Mouse (Mus musculus) liver, embryonic 13.5 days (tissue): ENCODE results near the gene Slc6a15. TPM values are rescaled to one million over a fixed set of nuclear protein-coding genes. Genes with fewer than 3 reads are reported as not detected.

Experiments
- ATAC-seq: fragments of 200-750 bp; cut with Nextera tagmentation; 2 replicates; pipeline ENCODE4 v1.8.0; 2017; ENCODE audit warnings: low read depth, mild to moderate bottlenecking, moderate number of reproducible peaks, moderate library complexity
- DNase-seq: peaks from one replicate; pipeline ENCODE4 v3.0.0; 2022
- H3K27ac ChIP-seq: fragments of 300-500 bp; sonication (generic); 2 replicates; pipeline ENCODE4 v1.5.1; 2015; ENCODE audit warnings: moderate library complexity, mild to moderate bottlenecking, inconsistent platforms
- H3K27me3 ChIP-seq: fragments of 300-500 bp; sonication (generic); 2 replicates; pipeline ENCODE4 v1.6.1; 2015; ENCODE audit warnings: mild to moderate bottlenecking, inconsistent platforms
- H3K36me3 ChIP-seq: fragments of 300-500 bp; sonication (generic); 2 replicates; pipeline ENCODE4 v1.6.1; 2015; ENCODE audit warnings: mild to moderate bottlenecking, inconsistent platforms
- H3K4me1 ChIP-seq: fragments of 300-500 bp; sonication (generic); replicated peaks from 2 replicates; pipeline ENCODE4 v1.6.1; 2015; ENCODE audit warnings: inconsistent platforms
- H3K4me2 ChIP-seq: fragments of 300-500 bp; sonication (generic); 2 replicates; pipeline ENCODE4 v1.6.1; 2015; ENCODE audit warnings: inconsistent platforms, mild to moderate bottlenecking, moderate library complexity
- H3K4me3 ChIP-seq: fragments of 300-500 bp; sonication (generic); replicated peaks from 2 replicates; pipeline ENCODE4 v1.5.1; 2015; ENCODE audit warnings: mild to moderate bottlenecking, inconsistent platforms
- H3K9ac ChIP-seq: fragments of 300-500 bp; sonication (generic); 2 replicates; pipeline ENCODE4 v1.6.1; 2015; ENCODE audit warnings: mild to moderate bottlenecking, inconsistent platforms
- H3K9me3 ChIP-seq: fragments of 300-500 bp; sonication (generic); replicated peaks from 2 replicates; pipeline ENCODE4 v1.6.1; 2016; ENCODE audit warnings: inconsistent platforms
- WGBS: fragments of 180-500 bp; shearing (Covaris S2); methylation state at CpG from one replicate; pipeline ENCODE4 v1.1.7; 2015; ENCODE audit not compliant: insufficient replicate concordance; 5-methylcytosine and 5-hydroxymethylcytosine counted together
- polyA plus RNA-seq: library from polyadenylated mRNA; unstranded; fragments of >200 nt; fragmentation: Nextera tagmentation; extraction: Ambion mirVana; gene quantifications from 2 replicates; pipeline ENCODE4 v1.2.1, GENCODE M21; 2015

Slc6a15 gene
- 0.21 and 0.29 TPM in 2 replicates for polyA plus RNA-seq

DNA sequence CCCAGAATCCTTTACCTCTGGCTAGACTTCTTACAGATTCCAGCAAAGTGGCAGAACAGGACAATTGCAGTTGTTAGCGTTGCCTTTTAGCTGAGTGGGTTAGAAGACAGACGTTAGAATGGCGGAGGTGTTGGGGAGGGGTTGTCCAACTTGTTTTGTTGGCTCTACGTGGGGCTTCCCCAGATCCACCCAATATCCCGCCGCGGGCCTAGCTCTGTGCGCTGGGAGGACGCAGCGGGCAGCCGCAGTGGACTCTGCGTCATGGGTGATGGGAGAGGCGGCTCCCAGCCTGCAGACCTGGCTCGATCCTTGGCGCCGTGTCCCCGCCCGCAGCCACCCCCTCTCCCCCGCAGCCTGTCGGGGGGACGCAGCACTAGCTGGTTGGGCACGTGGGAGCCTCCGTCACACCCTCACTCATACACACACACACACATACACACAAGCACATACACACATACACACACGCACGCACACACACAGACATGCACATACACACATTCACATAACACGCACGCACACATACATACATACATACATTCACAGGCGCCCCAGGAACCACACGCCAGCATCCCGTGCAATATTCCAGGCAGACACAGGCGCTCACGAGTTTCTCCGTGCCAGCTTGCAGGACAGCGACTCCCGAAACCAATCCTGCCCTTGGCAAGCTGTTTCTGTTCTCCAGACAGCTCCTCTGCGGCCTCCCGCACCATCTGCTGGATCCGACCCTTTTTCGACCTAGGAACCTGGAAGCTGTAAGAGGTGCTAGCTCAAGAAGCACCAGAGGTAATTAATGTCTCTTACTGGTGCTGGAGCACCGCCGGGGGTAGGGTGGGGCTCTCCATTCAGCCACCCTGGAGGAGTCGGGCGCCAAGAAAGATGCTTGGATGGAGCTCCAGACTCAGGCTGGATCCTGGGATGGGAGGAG is at the start of gene Slc6a15:
Gene Slc6a15, plus strand, starts transcription at position 413 of the 925 bp plus-strand sequence.
- peak within 1 kb of the TSS; percentile 64 for H3K4me2 ChIP-seq
- no peak within 1 kb of the TSS for H3K27ac ChIP-seq
- peaks cover 24% of the 10 kb centered on the region for H3K27me3 ChIP-seq
- ATAC-seq (0 out of 2 replicates have a peak, but pooled peaks have one; percentile 12), DNase-seq (no peak)
- H3K9me3 ChIP-seq = no peaks in the 10 kb centered on the region
- no peaks in the 10 kb centered on the region for H3K36me3 ChIP-seq
- peak within 1 kb of the TSS; percentile 49 for H3K4me3 ChIP-seq
- H3K4me1 ChIP-seq = peaks cover 16% of the 10 kb centered on the region
- 2% methylated on average over 42 of the region's 43 CpGs for WGBS
- no peak within 1 kb of the TSS for H3K9ac ChIP-seq

- Histone ChIP-seq H3K36me3 (no peaks in the 10 kb centered on the region), H3K27me3 (no peaks in the 10 kb centered on the region), H3K9me3 (no peaks in the 10 kb centered on the region), H3K9ac (no peak overlapping the region), H3K4me3 (no peak overlapping the region), H3K4me2 (no peak overlapping the region), H3K27ac (no peak overlapping the region), H3K4me1 (no peaks in the 10 kb centered on the region)
- 57% methylated on average over 3 of the region's 3 CpGs for WGBS
- ATAC-seq (no peak), DNase-seq (no peak)
Observed at GRCm38 (mm10) chr10:103321941-103322340, 45.6 kb upstream of the Slc6a15 start.

- DNase-seq (no peak), ATAC-seq (no peak)
- H3K27me3 ChIP-seq = no peaks in the 10 kb centered on the region
- no peaks in the 10 kb centered on the region for H3K4me1 ChIP-seq
- H3K9ac ChIP-seq = no peak overlapping the region
- H3K27ac ChIP-seq = no peak overlapping the region
- 54% methylated on average over 3 of the region's 3 CpGs for WGBS
- H3K9me3 ChIP-seq = no peaks in the 10 kb centered on the region
- no peaks in the 10 kb centered on the region for H3K36me3 ChIP-seq
- no peak overlapping the region for H3K4me3 ChIP-seq
- H3K4me2 ChIP-seq = no peak overlapping the region
Observed at GRCm38 (mm10) chr10:103323386-103323785, 44.2 kb upstream of the Slc6a15 start.

- WGBS = 83% methylated on average over 1 of the region's 1 CpGs
- H3K9ac ChIP-seq = no peak overlapping the region
- DNase-seq (no peak), ATAC-seq (no peak)
- no peak overlapping the region for H3K4me2 ChIP-seq
- H3K4me3 ChIP-seq = no peak overlapping the region
- H3K27ac ChIP-seq = no peak overlapping the region
- no peaks in the 10 kb centered on the region for H3K27me3 ChIP-seq
- no peaks in the 10 kb centered on the region for H3K36me3 ChIP-seq
- H3K4me1 ChIP-seq = no peaks in the 10 kb centered on the region
- no peaks in the 10 kb centered on the region for H3K9me3 ChIP-seq
Observed at GRCm38 (mm10) chr10:103334306-103334705, 33.3 kb upstream of the Slc6a15 start.

DNA sequence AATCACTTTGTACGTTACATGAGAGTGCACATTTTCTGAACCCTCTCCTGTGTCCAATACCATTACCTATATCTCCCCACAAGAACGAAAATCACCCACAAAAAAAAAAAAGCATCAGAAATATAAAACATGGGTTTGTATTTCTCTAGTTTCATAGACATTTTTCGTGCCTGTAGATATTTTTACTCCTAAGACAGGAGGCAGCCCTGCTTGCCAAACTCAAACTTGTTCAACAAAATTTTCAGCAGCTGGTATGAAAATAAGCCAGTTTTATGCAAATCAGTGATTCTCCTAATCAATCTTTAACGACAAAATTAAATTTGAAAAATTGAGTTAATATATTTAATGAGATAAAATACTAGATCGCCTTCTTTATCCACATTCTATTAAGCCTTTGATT is 27.7 kb upstream of the Slc6a15 start:
- H3K4me1 ChIP-seq = no peaks in the 10 kb centered on the region
- 66% methylated on average over 5 of the region's 5 CpGs for WGBS
- ATAC-seq = no peak
- no peaks in the 10 kb centered on the region for H3K9me3 ChIP-seq
- H3K4me3 ChIP-seq = no peak overlapping the region
- no peaks in the 10 kb centered on the region for H3K27me3 ChIP-seq
- H3K36me3 ChIP-seq = no peaks in the 10 kb centered on the region
- H3K9ac ChIP-seq = no peak overlapping the region
- no peak for DNase-seq
- no peak overlapping the region for H3K27ac ChIP-seq
- H3K4me2 ChIP-seq = no peak overlapping the region

- Histone ChIP-seq H3K4me3 (no peak overlapping the region), H3K36me3 (no peaks in the 10 kb centered on the region), H3K4me2 (no peak overlapping the region), H3K9me3 (no peaks in the 10 kb centered on the region), H3K27me3 (no peaks in the 10 kb centered on the region), H3K9ac (no peak overlapping the region), H3K27ac (no peak overlapping the region), H3K4me1 (no peaks in the 10 kb centered on the region)
- WGBS = 60% methylated on average over 2 of the region's 2 CpGs
- no peak for ATAC-seq
- DNase-seq = no peak
Observed at GRCm38 (mm10) chr10:103346797-103347196, 20.8 kb upstream of the Slc6a15 start.

DNA sequence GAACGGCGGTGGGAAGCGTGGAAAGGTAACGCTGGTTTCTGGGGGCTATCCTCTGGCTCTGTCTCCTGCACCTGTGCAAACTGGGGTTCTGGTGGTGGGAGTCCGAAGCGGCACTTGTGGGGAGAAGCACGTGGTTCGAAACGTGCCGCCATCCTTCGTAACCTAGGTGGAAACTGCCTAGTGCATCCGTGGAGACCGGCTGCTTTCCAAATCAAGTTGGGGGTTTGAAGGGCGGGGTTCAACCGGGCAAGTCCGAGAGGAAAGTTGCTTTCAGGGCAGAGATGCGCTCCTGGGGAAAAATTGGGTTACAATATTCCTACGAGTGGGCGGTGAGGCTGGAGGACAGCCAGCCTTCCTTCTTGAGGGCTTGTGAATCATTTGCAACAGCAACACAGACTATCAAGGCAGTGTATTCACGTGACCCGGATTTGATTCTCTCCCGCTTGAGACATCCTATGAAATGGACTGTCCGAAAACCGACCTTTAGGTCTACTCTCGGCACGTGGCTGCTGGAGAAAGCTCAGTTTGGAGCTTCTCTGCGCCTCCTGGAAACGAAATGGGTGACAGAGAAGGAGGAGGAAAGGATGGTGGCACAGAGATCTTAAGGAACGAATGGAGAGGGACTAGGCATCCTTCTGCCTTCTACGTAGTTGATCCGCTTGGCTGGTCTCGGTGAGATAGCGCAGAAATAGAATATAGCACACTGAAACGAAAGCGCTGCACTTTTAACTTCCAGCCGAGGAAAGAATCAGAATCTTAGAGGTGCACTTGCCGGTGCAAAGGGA is 905 bp downstream of the Slc6a15 start:
- no peak overlapping the region for H3K27ac ChIP-seq
- H3K9me3 ChIP-seq = no peaks in the 10 kb centered on the region
- WGBS = under 1% methylated on average over 37 of the region's 37 CpGs
- peaks cover 16% of the 10 kb centered on the region for H3K4me1 ChIP-seq
- H3K4me2 ChIP-seq = peak overlapping the region; percentile 64
- H3K36me3 ChIP-seq = no peaks in the 10 kb centered on the region
- no peak for ATAC-seq
- peaks cover 24% of the 10 kb centered on the region for H3K27me3 ChIP-seq
- DNase-seq = no peak
- no peak overlapping the region for H3K9ac ChIP-seq
- peak overlapping the region; percentile 49 for H3K4me3 ChIP-seq

GRCm38 (mm10) chr10:103369081-103369420 is 1.5 kb downstream of the Slc6a15 start:
- ATAC-seq = peak; percentile 75
- Histone ChIP-seq H3K4me1 (peaks cover 16% of the 10 kb centered on the region), H3K27me3 (peaks cover 24% of the 10 kb centered on the region), H3K9me3 (no peaks in the 10 kb centered on the region), H3K4me3 (peak overlapping the region; percentile 49), H3K36me3 (no peaks in the 10 kb centered on the region), H3K9ac (no peak overlapping the region), H3K4me2 (peak overlapping the region; percentile 64), H3K27ac (no peak overlapping the region)
- under 1% methylated on average over 8 of the region's 8 CpGs for WGBS
- DNase-seq = peak; percentile 19

- ATAC-seq (no peak), DNase-seq (no peak)
- Histone ChIP-seq H3K9me3 (no peaks in the 10 kb centered on the region), H3K36me3 (no peaks in the 10 kb centered on the region), H3K4me2 (no peak overlapping the region), H3K4me1 (no peaks in the 10 kb centered on the region), H3K9ac (no peak overlapping the region), H3K27ac (no peak overlapping the region), H3K27me3 (no peaks in the 10 kb centered on the region), H3K4me3 (no peak overlapping the region)
- 20% methylated on average over 4 of the region's 4 CpGs for WGBS
Observed at GRCm38 (mm10) chr10:103402171-103402570, 34.6 kb downstream of the Slc6a15 start.

- H3K27ac ChIP-seq = no peak overlapping the region
- no peaks in the 10 kb centered on the region for H3K4me1 ChIP-seq
- ATAC-seq (no peak), DNase-seq (no peak)
- WGBS = 45% methylated on average over 1 of the region's 1 CpGs
- H3K36me3 ChIP-seq = no peaks in the 10 kb centered on the region
- no peak overlapping the region for H3K9ac ChIP-seq
- H3K9me3 ChIP-seq = no peaks in the 10 kb centered on the region
- H3K4me3 ChIP-seq = no peak overlapping the region
- no peak overlapping the region for H3K4me2 ChIP-seq
- no peaks in the 10 kb centered on the region for H3K27me3 ChIP-seq
Observed at GRCm38 (mm10) chr10:103427717-103428116, 60.1 kb downstream of the Slc6a15 start.

DNA sequence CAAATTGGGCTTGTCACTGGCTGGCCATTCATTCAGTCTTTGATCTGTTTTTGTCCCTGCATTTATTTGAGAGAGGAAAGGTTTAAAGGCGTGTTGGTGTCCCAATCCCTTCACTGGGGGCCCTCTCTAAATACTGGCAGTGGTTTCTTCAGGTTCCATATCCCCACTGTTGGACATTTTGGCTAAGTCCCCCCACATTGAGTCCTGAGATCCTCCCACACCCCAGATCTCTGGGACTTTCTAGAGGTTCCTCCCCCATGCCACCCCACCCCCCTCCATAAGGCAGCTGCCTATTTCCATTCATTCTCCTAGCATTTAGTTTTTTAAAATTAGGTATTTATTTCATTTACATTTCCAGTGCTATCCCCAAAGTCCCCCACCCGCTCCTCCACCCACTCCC is 75.0 kb downstream of the Slc6a15 start:
- Histone ChIP-seq H3K4me2 (no peak overlapping the region), H3K27ac (no peak overlapping the region), H3K36me3 (no peaks in the 10 kb centered on the region), H3K4me3 (no peak overlapping the region), H3K4me1 (no peaks in the 10 kb centered on the region), H3K9me3 (no peaks in the 10 kb centered on the region), H3K9ac (no peak overlapping the region), H3K27me3 (no peaks in the 10 kb centered on the region)
- ATAC-seq = no peak
- 57% methylated on average over 2 of the region's 2 CpGs for WGBS
- DNase-seq = no peak
